Mouse (Mus musculus) lung, postnatal 4 days (tissue): ENCODE measurements around the gene 1700024P04Rik.

Experiments used
- DNase-seq, 2 experiments: peaks; one replicate each; pipeline ENCODE4 v3.0.0; 2021

1700024P04Rik gene

DNA sequence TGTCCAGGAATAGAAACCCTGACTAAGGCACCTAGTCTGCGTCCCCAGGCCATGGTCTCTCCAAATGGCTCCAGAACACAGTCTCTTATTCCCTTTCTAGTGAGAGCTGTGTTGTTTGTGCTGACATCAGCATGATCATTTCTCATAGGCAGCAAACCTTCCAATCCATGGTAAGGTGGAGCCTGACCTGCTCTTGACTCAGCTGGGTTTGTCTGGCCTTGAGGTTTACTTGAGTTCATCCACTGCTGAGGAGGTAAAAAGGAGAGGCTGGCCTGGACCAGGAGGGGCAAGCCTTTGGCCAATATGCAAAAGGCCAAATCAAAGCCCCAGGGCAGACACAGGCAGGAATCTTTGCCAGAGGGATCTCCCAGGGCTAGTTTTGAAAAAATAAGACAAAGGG is 20.8 kb downstream of the 1700024P04Rik start:
- no peak for DNase-seq

DNA sequence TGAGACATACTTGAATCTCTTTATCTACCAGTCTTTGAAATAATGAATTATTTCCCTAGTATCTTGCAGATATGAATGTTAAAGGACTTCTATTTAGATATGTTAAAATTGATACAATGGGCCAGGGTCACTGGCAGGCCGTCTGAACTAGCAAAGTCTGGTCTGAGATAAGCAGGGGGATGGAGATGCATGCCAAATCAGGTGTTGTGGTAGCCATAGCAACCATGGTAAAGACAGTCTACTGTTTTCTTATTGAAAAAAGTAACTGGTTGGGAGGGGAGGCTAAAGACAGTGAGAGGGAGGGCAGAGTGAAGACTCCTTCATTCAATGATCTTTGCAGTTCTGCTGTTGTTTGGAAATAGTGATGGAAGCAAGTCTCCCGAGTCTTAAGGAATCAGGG is 26.2 kb downstream of the 1700024P04Rik start:
- DNase-seq: no peak

DNA sequence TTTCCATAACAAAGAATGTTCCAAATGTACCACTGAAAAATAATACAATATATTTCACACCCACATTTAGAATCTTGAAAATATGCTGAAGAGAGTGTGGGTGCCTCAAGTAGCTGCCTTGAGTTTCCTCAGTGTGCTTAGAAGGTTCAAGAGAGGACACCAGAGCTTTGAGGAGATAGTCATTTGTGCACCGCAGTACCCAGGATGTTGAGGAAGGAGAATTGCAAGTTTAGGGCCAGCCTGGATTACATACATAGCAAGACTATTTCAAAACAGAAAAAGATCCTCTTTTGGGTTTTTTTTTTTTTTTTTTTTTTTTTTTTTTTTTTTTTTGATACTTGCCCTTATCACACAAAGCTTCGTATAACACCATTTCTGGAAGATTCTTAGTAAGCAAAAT is 28.2 kb downstream of the 1700024P04Rik start:
- no peak for DNase-seq

DNA sequence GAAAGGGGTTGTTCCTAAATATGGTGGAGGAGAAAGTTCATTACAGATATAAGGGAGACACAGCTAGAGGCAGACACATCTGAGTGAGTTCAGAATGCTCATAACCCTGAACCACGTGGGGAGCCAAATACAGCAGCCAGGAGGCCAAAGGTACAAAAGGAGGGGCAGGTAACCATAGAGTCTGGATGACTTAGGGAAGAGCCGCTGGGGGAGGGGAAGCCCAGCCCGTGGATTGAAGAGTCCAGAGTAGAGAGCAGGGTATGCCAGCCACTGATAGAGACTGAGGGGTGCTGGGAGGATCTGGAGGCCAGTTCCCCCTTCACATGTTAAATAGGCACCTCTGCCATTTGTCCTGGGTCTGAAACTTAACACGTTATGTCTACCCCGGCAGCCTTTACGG is 28.7 kb downstream of the 1700024P04Rik start:
- DNase-seq: no peak

DNA sequence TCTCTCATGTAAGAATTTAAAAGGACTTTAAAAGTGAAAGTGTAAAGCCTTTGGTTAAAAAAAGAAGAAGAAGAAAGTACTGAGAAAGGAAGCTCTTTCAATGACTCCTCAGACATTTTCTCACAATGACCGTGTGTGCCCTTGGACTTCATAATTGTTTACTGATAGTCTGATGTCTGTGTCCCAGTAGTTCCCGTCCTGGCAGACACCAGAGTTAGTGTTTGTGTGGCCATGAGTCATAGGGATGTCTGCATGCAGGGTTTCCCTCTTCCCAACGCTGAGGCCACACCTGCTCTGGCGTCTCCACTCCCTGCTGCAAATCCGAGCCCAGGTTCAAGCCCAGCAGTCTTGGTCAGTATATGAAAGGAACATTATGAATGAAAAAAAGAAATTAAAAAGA is 29.1 kb downstream of the 1700024P04Rik start:
- DNase-seq: peak; percentile 35 to 50

DNA sequence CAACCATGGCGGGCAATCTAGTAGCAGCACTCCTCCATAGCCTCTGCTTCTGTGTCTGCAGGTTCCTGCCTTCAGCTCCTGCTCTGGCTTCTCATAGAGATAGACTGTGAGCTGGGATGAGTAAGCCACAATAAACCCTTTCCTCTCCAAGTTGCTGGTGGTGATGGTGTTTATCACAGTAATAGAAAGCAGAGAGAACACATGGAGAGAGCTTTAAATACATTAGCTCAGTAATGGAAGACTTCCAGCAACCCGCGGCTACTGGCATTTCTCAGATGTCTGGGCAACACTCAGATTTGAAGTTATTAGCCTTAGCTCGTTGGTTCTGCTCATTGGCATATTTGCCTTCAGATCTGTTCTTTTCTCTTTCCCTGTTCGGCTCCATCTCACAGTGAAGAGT is 30.5 kb downstream of the 1700024P04Rik start:
- no peak for DNase-seq

DNA sequence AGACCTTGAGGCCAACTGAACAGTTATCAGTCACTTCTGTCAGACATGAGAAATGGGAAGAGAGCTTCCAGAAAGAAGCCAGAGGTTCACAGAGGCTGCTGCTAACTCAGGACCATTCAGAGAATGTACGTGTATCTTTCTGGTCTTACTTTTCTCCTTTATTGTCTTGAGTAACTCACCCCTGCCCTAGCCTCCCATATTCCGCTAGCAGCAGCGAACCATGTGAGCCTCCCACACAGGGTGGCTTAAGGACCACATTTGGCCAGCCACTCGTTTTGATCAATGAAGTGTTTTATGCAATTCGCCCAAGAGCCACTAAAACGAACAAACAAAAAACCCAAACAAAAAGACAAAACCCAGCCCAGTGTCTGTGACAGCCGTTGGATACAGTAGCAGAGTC is 32.4 kb downstream of the 1700024P04Rik start:
- DNase-seq: no peak

DNA sequence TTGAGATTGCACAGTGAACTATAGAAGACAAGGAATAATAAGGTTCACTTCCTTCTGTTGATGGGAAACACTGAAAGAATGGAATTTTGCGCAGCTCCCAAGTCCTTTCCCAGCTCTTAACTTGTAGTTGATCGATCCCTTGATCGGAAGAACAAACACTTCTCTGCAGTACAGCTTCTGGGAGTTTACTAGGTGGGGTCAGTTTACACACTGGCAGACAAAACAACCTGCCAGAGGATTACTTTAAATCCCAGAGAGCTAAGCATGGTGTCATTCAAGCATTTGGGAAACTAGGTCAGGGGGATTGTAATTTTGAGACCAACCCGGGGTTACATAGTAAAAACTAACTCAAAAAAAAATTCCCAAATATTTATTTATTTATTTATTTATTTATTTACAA is 36.2 kb downstream of the 1700024P04Rik start:
- no peak for DNase-seq

DNA sequence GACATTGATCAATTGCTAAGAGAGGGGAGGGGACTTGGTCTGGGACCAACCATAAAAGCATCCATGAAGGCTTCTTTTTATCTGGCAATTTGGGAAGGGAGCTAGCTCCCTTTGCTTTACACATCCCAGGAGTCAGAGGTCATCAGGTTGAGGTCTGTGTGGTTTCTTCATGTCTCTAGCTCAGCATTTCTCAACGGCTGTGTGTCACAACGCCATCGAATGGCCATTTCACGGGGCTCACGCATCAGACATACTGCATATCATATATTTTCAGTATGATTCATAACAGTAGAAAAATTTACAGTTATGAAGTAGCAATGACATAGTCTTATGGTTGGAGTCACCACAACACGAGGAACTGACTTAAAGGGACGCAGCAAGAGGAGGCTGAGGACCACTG is 37.9 kb downstream of the 1700024P04Rik start:
- no peak for DNase-seq

DNA sequence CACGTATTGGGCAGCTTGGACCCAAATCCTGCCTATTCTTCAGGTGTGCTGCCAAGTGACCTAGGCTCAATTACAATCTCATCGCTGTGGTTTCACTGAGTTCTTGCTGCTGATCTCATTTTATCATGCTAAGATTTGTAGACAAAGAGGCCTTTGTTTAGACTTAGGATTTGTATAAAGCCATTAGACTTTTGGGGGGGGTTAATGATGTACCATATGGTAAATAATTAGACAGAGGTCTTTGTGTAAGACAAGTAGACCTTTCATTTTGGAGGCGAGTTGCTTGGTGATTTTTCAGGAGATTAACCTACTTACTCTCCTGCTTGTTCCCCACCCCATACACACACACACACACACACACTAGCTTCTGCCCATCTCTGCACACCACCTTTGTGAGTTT is 38.5 kb downstream of the 1700024P04Rik start:
- no peak for DNase-seq

DNA sequence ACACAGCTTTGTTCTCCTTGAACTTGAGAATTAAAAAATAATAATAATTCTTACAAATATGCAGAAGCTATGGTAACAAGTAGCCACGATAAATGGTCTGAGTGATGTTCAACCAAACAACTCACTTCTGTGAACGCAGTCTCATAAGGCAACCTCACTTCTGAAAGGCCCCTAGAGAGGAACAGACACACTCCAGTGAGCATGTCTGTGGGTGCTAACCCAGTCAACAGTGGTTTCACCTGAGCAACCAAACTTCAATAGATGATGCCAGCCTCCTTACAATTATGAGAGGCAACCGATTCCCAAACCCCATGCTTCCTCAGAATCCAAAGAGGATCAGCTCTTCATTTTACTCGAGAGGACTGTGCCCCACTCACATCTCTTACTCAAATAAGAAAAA is 39.0 kb downstream of the 1700024P04Rik start:
- DNase-seq: no peak

DNA sequence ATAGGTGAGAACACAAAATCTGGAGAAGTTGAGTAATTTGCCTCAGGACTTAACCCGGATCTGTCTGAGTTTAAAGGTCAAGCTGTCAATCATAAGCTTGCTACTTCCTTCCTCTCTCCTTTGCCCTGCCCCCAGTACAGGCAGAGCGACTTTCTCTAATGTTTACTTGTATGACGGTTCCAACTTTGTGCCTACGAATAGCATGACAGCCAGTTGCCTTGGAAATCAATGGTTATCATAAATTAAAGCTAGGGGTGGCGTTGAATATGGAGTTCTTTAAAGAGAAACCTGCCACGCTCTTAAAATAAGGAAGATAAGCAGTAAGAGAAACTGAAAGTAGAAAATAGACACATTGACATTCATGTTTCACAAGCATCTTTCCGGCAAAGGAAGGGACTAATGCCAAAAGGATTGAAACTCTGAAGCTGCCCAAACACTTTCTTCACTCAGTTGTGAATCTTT is 39.7 kb downstream of the 1700024P04Rik start:
- DNase-seq: peak in 1 of 2 experiments; percentile 38

DNA sequence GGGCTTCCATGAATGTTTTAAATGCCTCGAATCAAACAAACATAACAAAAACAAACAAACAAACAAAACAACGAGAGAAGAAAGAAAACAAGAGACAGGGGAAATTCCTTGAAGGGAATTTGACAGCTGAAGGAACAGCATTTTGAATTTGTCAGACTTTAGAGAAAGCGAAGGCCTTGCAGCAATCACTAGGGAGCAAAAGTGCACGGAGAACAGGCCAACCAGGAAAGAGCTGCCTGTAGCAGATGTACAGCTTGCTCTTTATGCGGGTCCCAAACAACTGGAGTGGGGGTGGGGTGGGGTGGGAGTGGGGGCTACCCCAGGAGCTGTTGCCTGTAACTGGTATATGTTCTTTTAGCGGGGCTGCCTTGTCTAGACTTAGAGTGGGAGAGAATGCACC is 42.0 kb downstream of the 1700024P04Rik start:
- DNase-seq: no peak

DNA sequence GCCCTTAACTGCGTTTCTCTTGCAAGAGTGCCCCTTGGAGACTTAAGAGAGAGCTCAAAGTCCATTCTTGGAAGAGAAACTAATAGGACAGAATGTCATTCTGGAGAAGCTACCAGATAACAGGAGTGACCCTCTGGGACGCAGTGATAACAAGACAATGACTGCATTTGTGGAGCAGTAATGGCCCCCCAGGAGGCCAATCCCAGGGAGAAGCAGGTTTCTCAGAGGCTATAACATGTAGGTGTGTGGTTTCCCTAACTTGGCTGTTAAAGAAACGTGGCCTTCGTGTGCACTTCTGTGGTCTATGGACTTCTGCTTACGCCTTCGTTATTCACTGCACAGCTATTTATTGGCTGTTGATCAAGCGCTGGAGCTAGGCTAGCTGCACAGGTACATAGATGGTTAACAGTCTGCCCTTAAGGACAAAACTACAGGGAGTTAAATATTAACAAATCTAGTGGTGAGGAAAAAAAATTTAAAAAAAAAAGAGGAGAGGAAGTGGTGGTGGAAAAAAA is 42.5 kb downstream of the 1700024P04Rik start:
- DNase-seq: no peak

DNA sequence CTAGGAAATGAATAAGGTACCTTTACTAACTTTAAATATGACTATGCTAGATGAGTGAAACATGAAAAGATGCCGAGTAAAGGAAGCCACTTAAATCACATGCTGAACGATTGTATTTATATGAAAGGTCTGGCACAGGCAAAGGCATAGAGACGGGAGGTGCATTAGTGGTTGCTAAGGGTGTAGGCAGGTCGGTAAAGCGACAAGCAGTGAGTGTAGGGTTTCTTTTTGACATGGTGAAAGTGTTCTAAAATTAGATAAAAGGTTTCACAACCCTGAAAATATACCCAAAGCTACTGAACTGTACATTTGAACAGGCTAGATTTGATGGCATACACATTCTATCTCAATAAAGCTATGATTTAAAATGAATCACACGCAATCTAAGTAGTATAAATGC is 47.3 kb downstream of the 1700024P04Rik start:
- DNase-seq: no peak
